Mouse (Mus musculus): ENCODE results near the gene Vmn2r105. TPM values are rescaled to one million over a fixed set of nuclear protein-coding genes. Genes with fewer than 3 reads are reported as not detected.

Vmn2r105 gene
- total RNA-seq (2021), result not detected
- long read RNA-seq, experiment 1, result 0 reads
- long read RNA-seq, experiment 2, result 0 reads

DNA sequence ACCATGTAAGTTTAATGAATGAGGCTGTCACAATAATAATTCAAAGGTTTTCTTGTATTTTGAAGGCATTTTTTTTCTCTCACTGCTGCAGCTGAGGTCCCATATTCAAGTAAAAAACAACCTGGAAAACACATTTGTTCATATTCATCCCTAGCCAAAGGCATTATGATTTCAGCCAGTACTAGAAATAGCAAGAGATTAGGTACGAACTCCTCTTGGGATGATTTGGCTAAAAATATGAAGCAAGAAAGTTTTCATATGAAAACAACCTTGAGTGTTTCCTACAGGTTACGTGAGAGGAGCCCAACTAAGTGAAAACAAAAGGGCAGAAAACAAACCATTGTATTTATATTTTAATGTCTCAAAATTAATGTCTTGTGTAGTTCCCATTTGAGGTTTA is at the start of gene Vmn2r105:
TSS of gene Vmn2r105 (minus strand) at position 101 of the 400 bp plus-strand sequence.
- DNase-seq, result no peak

DNA sequence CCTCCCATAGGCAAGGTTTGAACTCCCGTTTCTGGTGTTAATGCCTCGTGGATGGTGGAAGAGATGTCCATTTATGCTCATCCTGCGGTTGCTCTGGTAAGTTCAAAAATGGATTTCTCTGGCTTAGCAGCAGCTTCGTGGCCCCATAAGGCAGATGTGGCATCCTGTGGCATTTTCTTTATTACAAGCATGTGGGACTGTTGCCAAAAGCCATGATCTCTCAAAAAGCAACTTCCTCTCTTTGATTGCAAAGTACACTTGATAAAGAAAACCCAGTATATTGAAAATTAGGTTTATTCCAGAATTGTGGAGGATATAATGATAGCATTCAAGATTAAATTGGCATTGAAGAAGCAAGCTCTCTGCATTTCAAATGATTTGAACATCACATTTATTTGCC is 20.7 kb upstream of the Vmn2r105 start:
- DNase-seq, result no peak

DNA sequence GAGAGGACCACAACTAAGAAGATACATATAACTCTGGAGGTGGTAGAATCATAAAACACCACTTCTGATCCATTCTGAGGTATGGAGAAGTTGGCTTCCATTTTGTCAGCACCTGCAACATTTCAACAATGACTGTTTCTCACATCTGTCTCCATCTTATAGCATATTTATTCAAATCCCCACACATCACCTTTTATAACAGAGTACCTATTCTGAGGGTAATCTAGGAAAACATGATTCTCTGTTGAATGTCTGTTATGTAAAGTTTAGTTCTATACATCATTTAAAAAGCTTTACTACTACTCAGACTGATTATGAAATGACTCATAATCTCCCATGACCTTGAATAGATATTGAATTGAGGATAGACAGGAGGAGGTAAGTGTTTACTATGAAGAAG is 51.9 kb downstream of the Vmn2r105 start, which contains the start of gene Fpr-rs6:
TSS of gene Fpr-rs6 (minus strand) at position 101 of the 400 bp plus-strand sequence.
- DNase-seq, result no peak

Other genes starting within 250 kb of the Vmn2r105 start
- gene Vmn2r104, start 186.7 kb downstream of the Vmn2r105 start, total RNA-seq (2021), result not detected
- not detected for gene Fpr-rs7, start 120.8 kb downstream of the Vmn2r105 start, total RNA-seq (2021)
- not detected for gene Fpr-rs6, start 52.0 kb downstream of the Vmn2r105 start, total RNA-seq (2021)
- gene Vmn2r106, start 50.5 kb upstream of the Vmn2r105 start, total RNA-seq (2021), result not detected
- not detected for gene Vmn2r107, start 110.2 kb upstream of the Vmn2r105 start, total RNA-seq (2021)
- not detected for gene Vmn1r224, start 179.1 kb upstream of the Vmn2r105 start, total RNA-seq (2021)
- not detected for gene Vmn2r108, start 246.3 kb upstream of the Vmn2r105 start, total RNA-seq (2021)